In the genomic region with DNA sequence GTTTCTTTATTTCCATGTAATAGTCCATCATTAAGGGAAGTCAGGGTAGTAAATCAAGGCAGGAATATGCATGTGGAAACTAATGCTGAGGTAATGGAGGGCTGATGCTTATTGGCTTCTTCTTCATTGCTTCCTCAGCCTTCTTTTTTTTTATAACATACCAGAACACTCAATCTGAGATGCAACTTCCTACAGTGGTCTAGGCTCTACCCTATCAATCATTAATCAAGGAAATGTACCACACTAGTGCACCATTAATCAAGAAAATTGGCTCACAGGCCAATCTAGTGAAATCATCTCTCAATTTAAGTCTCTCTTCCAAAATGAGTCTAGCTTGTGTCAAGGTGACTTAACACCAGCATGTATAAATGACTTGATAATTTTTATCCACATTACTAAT, we compare ENCODE assay signal across 29 mouse cellular contexts.
"Had no signal": no experiment of that assay in that cellular context is flagged by ENCODE, and none has a peak within 500 bp of the region (broad histone marks: within the 10 kb centered on the region; RNA-seq: fewer than 3 reads in every experiment).

No protein-coding gene starts in this region.

- H3K36me3 ChIP-seq: embryonic facial prominence, embryonic 10.5 days; embryonic facial prominence, embryonic 12.5 days; embryonic facial prominence, embryonic 13.5 days; embryonic facial prominence, embryonic 15.5 days; forebrain, embryonic 10.5 days; forebrain, embryonic 12.5 days; forebrain, embryonic 15.5 days had no signal

- H3K4me1 ChIP-seq: embryonic facial prominence, embryonic 10.5 days; embryonic facial prominence, embryonic 12.5 days; embryonic facial prominence, embryonic 13.5 days; embryonic facial prominence, embryonic 15.5 days; forebrain, embryonic 10.5 days; forebrain, embryonic 12.5 days; forebrain, embryonic 13.5 days; forebrain, embryonic 15.5 days had no signal

- H3K4me3 ChIP-seq: embryonic facial prominence, embryonic 10.5 days; embryonic facial prominence, embryonic 12.5 days; embryonic facial prominence, embryonic 13.5 days; embryonic facial prominence, embryonic 15.5 days; erythroblast, embryonic 14.5 days; forebrain, embryonic 10.5 days; forebrain, embryonic 12.5 days; forebrain, embryonic 13.5 days; forebrain, embryonic 15.5 days; gastrocnemius, adult 2 months; heart, adult 2 months had no signal

- H3K27ac ChIP-seq: embryonic facial prominence, embryonic 10.5 days; embryonic facial prominence, embryonic 12.5 days; embryonic facial prominence, embryonic 13.5 days; embryonic facial prominence, embryonic 15.5 days; forebrain, embryonic 10.5 days; forebrain, embryonic 12.5 days; forebrain, embryonic 13.5 days; forebrain, embryonic 15.5 days; gastrocnemius, adult 2 months; heart, adult 2 months had no signal

- H3K4me2 ChIP-seq: embryonic facial prominence, embryonic 12.5 days; embryonic facial prominence, embryonic 13.5 days; embryonic facial prominence, embryonic 15.5 days; forebrain, embryonic 12.5 days; forebrain, embryonic 13.5 days; forebrain, embryonic 15.5 days had no signal

- ATAC-seq: forebrain, embryonic 13.5 days; forebrain, embryonic 14.5 days; forebrain, embryonic 15.5 days; forebrain, embryonic 16.5 days; forebrain, postnatal 0 days had no signal

- DNase-seq: cerebellum, adult 2 months; cerebellum, adult 8-10 months; cerebellum, adult 9-10 months; cerebellum, adult 9-11 months; cerebellum, postnatal 10 days; cerebellum, postnatal 14 days; cerebellum, postnatal 25 days; cerebellum, postnatal 36 days; embryo, embryonic 11 days; forebrain, postnatal 0 days; gastrocnemius, adult 2 months; gastrocnemius, postnatal 10 days; gastrocnemius, postnatal 14 days; gastrocnemius, postnatal 25 days; gastrocnemius, postnatal 36 days; heart, adult 11 months; heart, adult 18-20 months; heart, adult 2 months had no signal

- H3K9me3 ChIP-seq: embryonic facial prominence, embryonic 10.5 days; embryonic facial prominence, embryonic 12.5 days; embryonic facial prominence, embryonic 13.5 days; embryonic facial prominence, embryonic 15.5 days; forebrain, embryonic 10.5 days; forebrain, embryonic 12.5 days; forebrain, embryonic 13.5 days; forebrain, embryonic 15.5 days had no signal

- H3K27me3 ChIP-seq: embryonic facial prominence, embryonic 12.5 days; embryonic facial prominence, embryonic 13.5 days; embryonic facial prominence, embryonic 15.5 days; forebrain, embryonic 12.5 days; forebrain, embryonic 13.5 days; forebrain, embryonic 15.5 days had no signal

- H3K9ac ChIP-seq: embryonic facial prominence, embryonic 12.5 days; embryonic facial prominence, embryonic 13.5 days; embryonic facial prominence, embryonic 15.5 days; forebrain, embryonic 12.5 days; forebrain, embryonic 13.5 days; forebrain, embryonic 15.5 days; forebrain, postnatal 0 days had no signal
